Mouse (Mus musculus): Measurements from ENCODE around the gene Igfbp1. TPM values are rescaled to one million over a fixed set of nuclear protein-coding genes. Genes with fewer than 3 reads are reported as not detected.

Gene Igfbp1
- 0.31 and 2.2 TPM in 2 replicates for polyA plus RNA-seq (2015; fragmentation: Nextera tagmentation; extraction: Ambion mirVana)

DNA sequence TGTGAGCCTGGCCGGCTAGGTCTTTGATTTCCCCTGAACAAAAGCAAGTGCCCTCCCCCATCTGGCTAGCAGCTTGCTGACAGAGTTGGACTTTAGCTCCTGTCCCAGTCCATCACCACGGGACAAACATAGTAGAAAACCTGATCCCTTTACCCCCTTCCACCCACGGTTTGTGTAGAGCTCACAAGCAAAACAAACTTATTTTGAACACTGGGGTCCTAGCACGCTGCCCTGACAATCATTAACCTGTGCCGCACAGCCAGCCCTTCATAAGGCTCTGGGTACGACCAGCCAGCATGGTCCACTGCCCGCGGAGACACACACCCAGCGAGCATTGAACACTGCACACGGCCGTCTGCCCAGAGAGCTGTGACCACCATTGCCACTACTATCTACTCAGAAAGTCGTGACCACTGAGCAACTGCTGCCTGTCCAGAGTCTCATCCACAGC, at the start of gene Igfbp1:
Igfbp1 (plus strand) TSS at position 292 of the 451 bp plus-strand sequence.
- no peak within 1 kb of the TSS for H3K9ac ChIP-seq
- WGBS = 58% methylated on average over 12 of the region's 12 CpGs
- ATAC-seq (ENCODE audit: insufficient number of reproducible peaks, insufficient read depth, low FRiP score, low TSS enrichment, low read depth) = no peak
- no peaks in the 10 kb centered on the region for H3K9me3 ChIP-seq
- H3K36me3 ChIP-seq = no peaks in the 10 kb centered on the region
- H3K4me3 ChIP-seq = no peak within 1 kb of the TSS
- H3K27ac ChIP-seq = 0 out of 2 replicates have a peak within 1 kb of the TSS, but pooled peaks have one; percentile 28
- H3K4me2 ChIP-seq = no peak within 1 kb of the TSS
- H3K4me1 ChIP-seq = peaks cover 17% of the 10 kb centered on the region
- no peaks in the 10 kb centered on the region for H3K27me3 ChIP-seq

DNA sequence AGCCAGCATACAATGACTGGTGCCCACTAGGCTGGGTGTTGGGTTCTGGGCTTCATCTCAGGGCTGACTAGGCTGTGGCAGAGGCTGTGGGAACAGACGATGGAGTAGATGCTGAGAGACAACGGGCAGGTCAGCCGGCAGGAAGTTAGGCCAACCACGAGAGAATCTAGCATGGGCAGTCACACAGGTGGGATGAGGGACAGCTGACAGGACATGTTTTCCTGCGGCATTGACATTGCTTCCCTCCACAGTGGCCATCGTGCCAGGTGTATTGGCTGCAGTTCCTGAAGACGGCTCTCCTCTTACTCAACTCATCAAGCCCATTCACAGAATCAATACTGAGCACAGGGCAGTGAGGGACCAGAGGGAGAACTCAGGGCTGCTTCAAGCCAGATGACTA, 49.6 kb upstream of the Igfbp1 start:
- Histone ChIP-seq H3K27ac (no peak overlapping the region), H3K4me3 (no peak overlapping the region), H3K36me3 (0 out of 2 replicates have a peak, but pooled peaks cover 4% of the 10 kb centered on the region), H3K9me3 (no peaks in the 10 kb centered on the region), H3K4me1 (peaks cover 3% of the 10 kb centered on the region; the same call in 1 of the 2 replicates), H3K27me3 (no peaks in the 10 kb centered on the region), H3K4me2 (no peak overlapping the region), H3K9ac (no peak overlapping the region)
- WGBS = 88% methylated on average over 7 of the region's 7 CpGs
- ATAC-seq (ENCODE audit: insufficient number of reproducible peaks, insufficient read depth, low FRiP score, low TSS enrichment, low read depth) = no peak

DNA sequence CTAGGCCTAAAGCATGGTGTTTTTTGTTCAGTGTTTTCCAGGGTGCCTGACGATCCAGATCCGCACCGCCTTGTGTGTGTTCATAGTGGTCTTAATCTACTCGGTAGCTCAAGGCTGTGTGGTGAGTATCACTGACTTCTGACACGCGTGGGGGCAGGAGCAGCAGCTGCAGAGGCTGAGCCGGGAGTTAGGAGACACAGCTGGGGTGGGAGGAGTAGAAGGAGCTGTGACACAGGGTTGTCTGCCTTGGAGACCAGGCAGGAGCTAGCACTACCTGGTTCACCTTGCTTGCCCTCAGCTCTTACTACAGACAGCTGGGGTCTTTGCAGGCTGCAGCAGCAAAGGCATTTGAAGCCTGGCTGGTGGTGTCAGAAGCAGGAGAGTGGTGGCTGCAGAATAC, 48.1 kb upstream of the Igfbp1 start:
- 63% methylated on average over 7 of the region's 7 CpGs for WGBS
- Histone ChIP-seq H3K4me2 (no peak overlapping the region), H3K9ac (no peak overlapping the region), H3K9me3 (no peaks in the 10 kb centered on the region), H3K4me3 (no peak overlapping the region), H3K4me1 (no peaks in the 10 kb centered on the region), H3K27ac (no peak overlapping the region), H3K36me3 (0 out of 2 replicates have a peak, but pooled peaks cover 4% of the 10 kb centered on the region), H3K27me3 (no peaks in the 10 kb centered on the region)
- ATAC-seq (ENCODE audit: insufficient number of reproducible peaks, insufficient read depth, low FRiP score, low TSS enrichment, low read depth) = no peak

DNA sequence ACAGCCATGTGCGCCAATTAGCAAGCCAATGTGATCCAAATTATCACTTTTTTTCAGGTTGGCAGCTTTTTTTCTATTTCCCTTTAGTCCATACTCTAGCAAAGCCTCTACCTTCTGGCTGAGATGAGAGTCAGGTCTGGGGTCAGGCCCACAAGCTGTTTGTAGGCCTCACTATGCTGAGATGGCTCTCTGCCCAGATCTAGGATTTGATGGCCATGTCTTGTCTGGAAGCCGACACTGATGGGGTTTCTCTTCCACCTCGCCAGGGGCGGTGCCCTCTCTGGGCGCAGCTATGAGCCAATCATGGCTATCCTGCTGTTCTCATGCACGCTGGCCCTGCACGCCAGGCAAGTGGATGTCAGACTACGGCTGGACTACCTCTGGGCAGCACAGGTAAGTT, 47.1 kb upstream of the Igfbp1 start:
- H3K9ac ChIP-seq = no peak overlapping the region
- H3K4me3 ChIP-seq = no peak overlapping the region
- H3K36me3 ChIP-seq = 0 out of 2 replicates have a peak, but pooled peaks cover 4% of the 10 kb centered on the region
- ATAC-seq (ENCODE audit: insufficient number of reproducible peaks, insufficient read depth, low FRiP score, low TSS enrichment, low read depth) = no peak
- no peaks in the 10 kb centered on the region for H3K9me3 ChIP-seq
- H3K27me3 ChIP-seq = no peaks in the 10 kb centered on the region
- no peaks in the 10 kb centered on the region for H3K4me1 ChIP-seq
- no peak overlapping the region for H3K27ac ChIP-seq
- H3K4me2 ChIP-seq = no peak overlapping the region
- WGBS = 93% methylated on average over 8 of the region's 8 CpGs

DNA sequence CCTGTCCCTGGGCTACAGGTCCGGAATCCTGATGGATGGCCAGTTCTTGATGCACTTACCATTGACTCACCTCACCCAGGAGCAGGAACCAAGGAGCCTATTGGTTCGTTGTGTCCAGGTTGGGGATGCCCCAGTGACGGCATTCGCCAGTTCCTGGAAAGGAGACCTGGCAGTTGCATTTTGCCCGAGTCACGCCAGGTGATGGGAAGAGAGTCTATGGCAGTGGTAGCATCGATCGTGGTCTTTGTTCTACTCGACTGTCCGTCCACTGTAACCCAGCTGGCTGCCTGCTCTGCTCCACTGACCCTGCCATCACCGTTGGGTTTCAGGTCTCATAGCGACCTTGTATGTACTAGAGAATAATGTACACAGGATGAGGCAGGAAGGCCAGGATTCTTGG, 45.2 kb upstream of the Igfbp1 start:
- Histone ChIP-seq H3K9me3 (no peaks in the 10 kb centered on the region), H3K4me1 (no peaks in the 10 kb centered on the region), H3K27ac (no peak overlapping the region), H3K4me2 (no peak overlapping the region), H3K27me3 (no peaks in the 10 kb centered on the region), H3K9ac (no peak overlapping the region), H3K36me3 (0 out of 2 replicates have a peak, but pooled peaks cover 4% of the 10 kb centered on the region), H3K4me3 (no peak overlapping the region)
- no peak for ATAC-seq (ENCODE audit: insufficient number of reproducible peaks, insufficient read depth, low FRiP score, low TSS enrichment, low read depth)
- WGBS = 93% methylated on average over 12 of the region's 12 CpGs

DNA sequence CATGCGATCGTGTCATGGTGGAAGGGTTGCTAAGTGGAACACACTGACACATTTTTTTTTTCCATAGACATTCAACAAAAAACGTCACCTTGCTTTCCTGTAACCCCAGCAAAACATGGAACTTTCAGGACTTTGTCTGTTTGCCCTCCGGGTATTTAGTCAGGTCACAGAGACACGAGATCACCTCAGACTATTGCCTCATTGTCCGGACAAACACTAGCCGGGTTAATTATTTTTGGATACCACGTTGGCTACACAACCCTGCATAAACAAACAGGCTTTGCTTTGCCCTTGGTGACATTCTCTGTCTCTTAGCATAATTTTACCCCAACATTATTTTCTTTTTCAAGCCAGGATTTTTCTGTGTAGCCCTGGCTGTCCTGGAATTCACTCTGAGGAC, 44.5 kb upstream of the Igfbp1 start:
- H3K27me3 ChIP-seq = no peaks in the 10 kb centered on the region
- H3K9me3 ChIP-seq = no peaks in the 10 kb centered on the region
- no peak overlapping the region for H3K4me3 ChIP-seq
- WGBS = 72% methylated on average over 8 of the region's 8 CpGs
- no peak overlapping the region for H3K27ac ChIP-seq
- H3K36me3 ChIP-seq = 0 out of 2 replicates have a peak, but pooled peaks cover 4% of the 10 kb centered on the region
- no peaks in the 10 kb centered on the region for H3K4me1 ChIP-seq
- ATAC-seq (ENCODE audit: insufficient number of reproducible peaks, insufficient read depth, low FRiP score, low TSS enrichment, low read depth) = no peak
- no peak overlapping the region for H3K4me2 ChIP-seq
- H3K9ac ChIP-seq = no peak overlapping the region

- ATAC-seq (ENCODE audit: insufficient number of reproducible peaks, insufficient read depth, low FRiP score, low TSS enrichment, low read depth) = no peak
- H3K4me1 ChIP-seq = peaks cover 5% of the 10 kb centered on the region; the same call in 1 of the 2 replicates
- no peak overlapping the region for H3K4me3 ChIP-seq
- no peaks in the 10 kb centered on the region for H3K27me3 ChIP-seq
- no peak overlapping the region for H3K27ac ChIP-seq
- no peaks in the 10 kb centered on the region for H3K9me3 ChIP-seq
- H3K36me3 ChIP-seq = 0 out of 2 replicates have a peak, but pooled peaks cover 4% of the 10 kb centered on the region
- no peak overlapping the region for H3K9ac ChIP-seq
- 69% methylated on average over 4 of the region's 4 CpGs for WGBS
- no peak overlapping the region for H3K4me2 ChIP-seq
These were observed 41.2 kb upstream of the Igfbp1 start for GRCm38 (mm10) chr11:7156427-7156826.

DNA sequence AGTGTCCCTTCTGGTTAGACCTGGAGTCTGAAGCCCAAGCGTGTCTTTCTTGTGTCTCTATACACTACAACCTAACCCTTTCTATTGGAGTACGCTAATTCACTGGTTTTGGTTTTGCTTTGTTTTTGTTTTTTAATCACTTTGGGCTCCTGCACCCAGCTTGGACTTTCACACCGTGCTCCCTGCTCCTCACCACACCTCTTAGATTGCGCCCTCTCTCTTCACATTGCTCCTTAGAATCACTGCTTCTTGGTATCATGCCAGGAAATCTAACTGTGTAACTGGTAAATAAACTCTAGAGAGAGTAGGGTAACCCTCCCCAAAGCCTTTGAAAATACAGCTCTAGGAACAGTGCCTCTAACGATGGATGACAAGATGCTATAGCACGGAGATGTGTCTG, 39.4 kb upstream of the Igfbp1 start:
- Histone ChIP-seq H3K4me1 (peaks cover 5% of the 10 kb centered on the region; the same call in 1 of the 2 replicates), H3K4me2 (no peak overlapping the region), H3K27me3 (no peaks in the 10 kb centered on the region), H3K4me3 (no peak overlapping the region), H3K27ac (no peak overlapping the region), H3K9ac (no peak overlapping the region), H3K9me3 (no peaks in the 10 kb centered on the region), H3K36me3 (no peaks in the 10 kb centered on the region)
- no peak for ATAC-seq (ENCODE audit: insufficient number of reproducible peaks, insufficient read depth, low FRiP score, low TSS enrichment, low read depth)
- WGBS = 84% methylated on average over 6 of the region's 6 CpGs

GRCm38 (mm10) chr11:7160146-7160545, 37.4 kb upstream of the Igfbp1 start:
- Histone ChIP-seq H3K9ac (no peak overlapping the region), H3K9me3 (no peaks in the 10 kb centered on the region), H3K4me1 (peaks cover 5% of the 10 kb centered on the region; the same call in 1 of the 2 replicates), H3K4me2 (no peak overlapping the region), H3K27ac (peak overlapping the region; percentile 44; the same call in 1 of the 2 replicates), H3K4me3 (no peak overlapping the region), H3K27me3 (no peaks in the 10 kb centered on the region), H3K36me3 (no peaks in the 10 kb centered on the region)
- WGBS = 81% methylated on average over 6 of the region's 6 CpGs
- ATAC-seq (ENCODE audit: insufficient number of reproducible peaks, insufficient read depth, low FRiP score, low TSS enrichment, low read depth) = no peak

DNA sequence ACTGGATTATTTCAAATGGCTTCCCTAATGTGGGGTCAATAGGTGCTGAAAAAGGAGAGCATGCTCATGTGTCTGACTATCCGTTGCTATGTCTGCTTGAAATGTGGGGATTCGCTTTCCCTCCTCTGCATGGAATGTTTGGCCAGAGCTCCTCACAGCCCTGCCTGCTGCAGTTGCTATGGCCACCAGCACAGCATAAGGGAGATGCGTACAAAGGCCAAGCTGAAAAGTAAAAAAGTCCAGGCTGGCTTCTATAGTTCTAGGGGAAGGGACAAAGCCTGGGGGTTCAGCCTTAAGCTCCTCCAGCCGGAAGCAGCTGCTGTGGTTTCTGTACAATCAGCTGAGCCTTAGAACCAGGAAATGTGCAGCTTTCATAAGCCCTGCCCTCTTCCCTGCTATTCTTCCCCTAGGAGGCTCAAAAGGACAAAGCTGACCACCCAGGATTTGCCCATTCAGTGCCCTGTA, 36.9 kb upstream of the Igfbp1 start:
- peaks cover 5% of the 10 kb centered on the region; the same call in 1 of the 2 replicates for H3K4me1 ChIP-seq
- H3K9me3 ChIP-seq = no peaks in the 10 kb centered on the region
- 70% methylated on average over 4 of the region's 4 CpGs for WGBS
- no peaks in the 10 kb centered on the region for H3K36me3 ChIP-seq
- H3K4me2 ChIP-seq = no peak overlapping the region
- H3K9ac ChIP-seq = no peak overlapping the region
- H3K4me3 ChIP-seq = no peak overlapping the region
- ATAC-seq (ENCODE audit: insufficient number of reproducible peaks, insufficient read depth, low FRiP score, low TSS enrichment, low read depth) = no peak
- H3K27ac ChIP-seq = peak overlapping the region; percentile 44; the same call in 1 of the 2 replicates
- H3K27me3 ChIP-seq = no peaks in the 10 kb centered on the region

DNA sequence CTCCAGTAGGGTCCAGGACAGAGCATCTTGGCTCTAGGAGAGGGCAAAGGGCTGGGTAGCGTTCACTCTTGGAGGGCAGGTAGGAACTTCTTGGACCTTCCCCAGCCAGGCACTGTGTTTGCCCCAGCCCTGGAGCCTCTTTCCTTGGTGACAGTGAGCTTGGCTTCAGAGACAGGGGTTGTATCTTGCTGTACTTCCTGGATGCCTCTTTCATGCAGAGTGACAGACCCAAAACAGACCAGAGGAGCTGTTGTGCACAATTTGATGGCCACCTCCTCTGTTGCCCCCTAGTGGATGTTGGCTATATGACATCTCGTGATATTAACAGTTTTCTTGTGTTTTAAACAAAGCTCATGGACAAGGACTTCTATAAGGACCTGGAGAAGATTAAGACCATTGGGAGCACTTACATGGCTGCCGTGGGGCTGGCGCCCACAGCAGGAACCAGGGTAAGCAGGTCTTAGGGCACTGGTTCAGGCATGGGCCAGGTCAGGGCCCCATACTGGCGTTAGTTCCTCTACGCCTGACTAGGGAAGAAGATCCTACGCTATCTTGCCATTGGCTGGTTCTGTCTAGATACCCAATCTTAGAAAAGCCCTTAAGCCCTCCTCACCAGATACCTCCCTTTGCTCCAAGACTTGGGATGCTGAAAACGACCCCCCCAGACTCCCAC, 35.9 kb upstream of the Igfbp1 start:
- no peak overlapping the region for H3K27ac ChIP-seq
- no peak overlapping the region for H3K4me3 ChIP-seq
- WGBS = 74% methylated on average over 8 of the region's 8 CpGs
- no peaks in the 10 kb centered on the region for H3K36me3 ChIP-seq
- H3K9me3 ChIP-seq = no peaks in the 10 kb centered on the region
- no peak overlapping the region for H3K9ac ChIP-seq
- peaks cover 5% of the 10 kb centered on the region; the same call in 1 of the 2 replicates for H3K4me1 ChIP-seq
- ATAC-seq (ENCODE audit: insufficient number of reproducible peaks, insufficient read depth, low FRiP score, low TSS enrichment, low read depth) = 0 out of 2 replicates have a peak, but pooled peaks have one; percentile 26
- H3K27me3 ChIP-seq = no peaks in the 10 kb centered on the region
- no peak overlapping the region for H3K4me2 ChIP-seq

DNA sequence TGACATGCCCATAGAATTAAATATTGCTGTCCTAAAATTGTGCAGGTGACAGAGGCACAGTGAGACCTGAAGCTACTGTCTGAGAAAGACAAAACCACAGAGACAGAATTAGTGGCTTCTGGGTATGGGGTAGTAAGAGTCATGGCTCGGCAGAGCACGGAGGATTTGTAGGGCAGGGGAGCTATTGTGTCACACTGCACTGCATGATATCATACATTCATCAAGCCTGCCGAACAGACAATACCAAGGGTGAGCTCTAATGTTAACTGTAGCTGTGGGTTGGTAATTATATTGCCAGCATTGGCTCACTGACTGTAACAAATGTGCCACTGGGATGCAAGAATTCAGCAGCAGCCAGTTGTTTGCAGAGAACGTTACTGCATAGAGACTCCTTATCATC, 33.2 kb upstream of the Igfbp1 start:
- no peak for ATAC-seq (ENCODE audit: insufficient number of reproducible peaks, insufficient read depth, low FRiP score, low TSS enrichment, low read depth)
- no peaks in the 10 kb centered on the region for H3K27me3 ChIP-seq

More for the DNA sequence above, 33.2 kb upstream of the Igfbp1 start:
- 82% methylated on average over 4 of the region's 4 CpGs for WGBS
- H3K4me1 ChIP-seq = peaks cover 5% of the 10 kb centered on the region; the same call in 1 of the 2 replicates
- H3K27ac ChIP-seq = no peak overlapping the region
- no peaks in the 10 kb centered on the region for H3K9me3 ChIP-seq
- H3K9ac ChIP-seq = no peak overlapping the region
- H3K4me3 ChIP-seq = no peak overlapping the region
- no peaks in the 10 kb centered on the region for H3K36me3 ChIP-seq
- no peak overlapping the region for H3K4me2 ChIP-seq

Data from embryonic facial prominence, embryonic 13.5 days (tissue).